Comparison of ENCODE assay signal across 16 mouse cellular contexts in the genomic region with DNA sequence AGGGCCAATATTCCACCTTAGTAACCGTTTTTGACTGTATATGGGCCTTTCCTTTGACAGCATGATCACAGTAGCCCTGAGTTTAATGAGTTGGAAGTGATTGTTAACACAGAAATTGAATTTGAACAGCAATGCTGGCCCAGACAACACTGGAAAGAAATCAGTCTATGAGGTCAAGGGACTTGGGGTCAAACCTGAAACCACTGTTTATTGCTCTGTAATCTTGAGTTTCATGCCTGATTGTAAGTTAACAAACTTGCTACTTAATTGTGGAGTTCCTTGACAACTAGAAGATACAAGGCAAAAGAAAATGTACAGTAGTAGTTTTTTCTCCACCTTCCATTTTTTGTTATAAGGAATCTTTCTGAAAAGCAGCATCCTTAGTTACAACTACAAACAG.
"Had no signal": no experiment of that assay in that cellular context is flagged by ENCODE, and none has a peak within 500 bp of the region (broad histone marks: within the 10 kb centered on the region; RNA-seq: fewer than 3 reads in every experiment).

No protein-coding gene starts in this region.

- H3K4me2 ChIP-seq: neural tube, embryonic 12.5 days; neural tube, embryonic 13.5 days; neural tube, embryonic 15.5 days; stomach, embryonic 15.5 days had no signal

- H3K9me3 ChIP-seq: neural tube, embryonic 12.5 days; neural tube, embryonic 13.5 days; neural tube, embryonic 15.5 days; stomach, embryonic 15.5 days had no signal

- H3K9ac ChIP-seq: neural tube, embryonic 12.5 days; neural tube, embryonic 13.5 days; neural tube, embryonic 15.5 days; stomach, embryonic 15.5 days had no signal

- H3K27me3 ChIP-seq: neural tube, embryonic 12.5 days; neural tube, embryonic 13.5 days; neural tube, embryonic 15.5 days; stomach, embryonic 15.5 days had no signal

- H3K4me3 ChIP-seq: neural tube, embryonic 12.5 days; neural tube, embryonic 13.5 days; neural tube, embryonic 15.5 days; stomach, embryonic 15.5 days had no signal

- H3K4me1 ChIP-seq: neural tube, embryonic 12.5 days; neural tube, embryonic 13.5 days; neural tube, embryonic 15.5 days; stomach, embryonic 15.5 days had no signal

- H3K36me3 ChIP-seq: neural tube, embryonic 12.5 days; neural tube, embryonic 13.5 days; neural tube, embryonic 15.5 days; stomach, embryonic 15.5 days had no signal

- H3K27ac ChIP-seq: neural tube, embryonic 12.5 days; neural tube, embryonic 13.5 days; neural tube, embryonic 15.5 days; stomach, embryonic 15.5 days; stomach, postnatal 0 days had no signal

- DNase-seq: right cerebral cortex, adult 18-20 months; right cerebral cortex, postnatal 14 days; right cerebral cortex, postnatal 25 days; right cerebral cortex, postnatal 4 days; spleen, adult 18-20 months; thymus, adult 18-20 months; thymus, adult 2 months; thymus, postnatal 14 days; thymus, postnatal 25 days; thymus, postnatal 36 days; thymus, postnatal 4 days had no signal
